Mouse (Mus musculus) lung, postnatal 0 days (tissue): Measurements from ENCODE around the gene Btnl10.

ENCODE experiments used
- CTCF ChIP-seq: IDR thresholded peaks from 2 replicates; pipeline ENCODE4 v1.5.1; 2016; ENCODE audit warnings: antibody characterized with exemption, mild to moderate bottlenecking
- EP300 ChIP-seq: IDR thresholded peaks from 2 replicates; pipeline ENCODE4 v1.6.1; 2016; ENCODE audit warnings: antibody characterized with exemption, mild to moderate bottlenecking, control low read depth

DNA sequence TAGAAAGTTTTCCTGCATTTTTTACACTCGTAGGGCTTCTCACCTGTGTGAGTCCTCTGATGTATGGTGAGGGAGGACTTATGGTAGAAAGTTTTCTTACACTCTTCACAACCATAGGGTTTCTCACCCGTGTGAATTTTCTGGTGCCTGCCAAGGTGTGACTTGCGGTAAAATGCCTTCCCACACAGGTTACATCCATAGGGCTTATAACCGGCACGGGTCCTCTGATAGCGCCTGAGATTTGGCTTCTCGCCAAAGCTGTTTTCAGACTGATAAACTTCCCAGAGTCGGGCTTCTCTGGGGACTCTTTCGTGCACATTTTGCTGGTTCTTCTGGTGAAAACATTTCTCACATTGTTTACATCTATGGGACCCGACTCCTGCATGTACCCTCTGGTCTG lies 27.2 kb upstream of the Btnl10 start:
- TF ChIP-seq CTCF (no peak), EP300 (no peak)
